Mouse (Mus musculus) heart, postnatal 0 days (tissue): ENCODE results near the gene Zhx3.

Experiments used
- CTCF ChIP-seq: IDR thresholded peaks from 2 replicates; pipeline ENCODE4 v1.5.1; 2016; ENCODE audit warnings: antibody characterized with exemption, control low read depth, low read depth
- EP300 ChIP-seq: IDR thresholded peaks from 2 replicates; pipeline ENCODE4 v1.6.1; 2016; ENCODE audit warnings: antibody characterized with exemption, low read depth

DNA sequence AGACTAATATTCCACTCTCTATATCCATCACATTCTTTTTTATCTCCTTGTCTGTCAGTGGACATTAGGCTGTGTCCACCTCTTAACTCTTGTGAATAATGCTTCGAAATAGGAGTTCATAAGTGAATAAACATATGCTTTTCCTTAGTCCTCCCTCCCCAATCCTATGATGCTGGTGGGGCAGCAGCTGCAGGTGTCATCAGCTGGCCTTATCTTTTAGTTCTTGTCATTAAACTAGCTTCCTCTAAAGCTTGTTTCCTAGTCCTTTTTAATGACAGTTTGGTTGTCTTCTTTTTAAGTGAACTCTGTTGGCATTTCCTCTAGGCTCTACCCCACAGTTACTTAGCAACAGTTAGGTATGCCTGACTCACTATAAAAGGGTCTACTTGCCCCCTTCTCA lies 83.8 kb downstream of the Zhx3 start:
- TF ChIP-seq CTCF (no peak), EP300 (no peak)
